Mouse (Mus musculus) olfactory bulb, adult 2 months (tissue): Measurements from ENCODE around the gene H2-Eb1.

ENCODE experiments used
- CTCF ChIP-seq: fragments of 200-500 bp; IDR thresholded peaks from 2 replicates; pipeline ENCODE4 v1.5.1; 2012; ENCODE audit warnings: low read depth, mild to moderate bottlenecking, low read length, moderate library complexity; ENCODE audit not compliant: insufficient read depth
- POLR2A ChIP-seq: fragments of 200-500 bp; IDR thresholded peaks from 2 replicates; pipeline ENCODE4 v1.6.1; 2012; ENCODE audit warnings: mild to moderate bottlenecking, low read depth, low read length, moderate library complexity; ENCODE audit not compliant: insufficient read depth

DNA sequence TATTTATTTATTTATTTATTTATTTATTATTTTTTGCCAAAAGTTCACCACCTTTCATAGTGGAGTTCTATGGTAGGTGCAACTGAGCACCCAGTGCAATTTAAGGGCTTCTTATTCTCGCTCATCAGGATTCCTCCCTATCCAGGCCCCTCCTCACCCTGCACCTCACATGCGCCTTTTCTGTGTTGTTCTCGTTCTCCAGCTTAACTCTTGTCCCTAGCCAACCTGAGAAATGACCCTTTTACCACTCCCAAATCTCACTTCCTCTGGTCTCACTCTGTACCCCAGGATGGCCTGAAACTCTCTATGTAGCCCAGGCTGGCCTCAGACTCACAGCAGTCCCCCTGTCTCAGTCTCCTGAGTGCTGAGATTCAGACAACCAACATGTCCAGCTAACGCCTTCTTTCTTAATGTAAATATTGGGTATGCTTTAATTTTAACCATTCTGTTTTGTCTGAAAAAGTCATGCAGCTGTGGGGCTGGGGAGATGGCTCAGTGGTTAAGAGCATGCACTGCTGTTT, 3.9 kb upstream of the H2-Eb1 start:
- no peak for TF ChIP-seq POLR2A
- TF ChIP-seq CTCF: no peak
